In the genomic region with DNA sequence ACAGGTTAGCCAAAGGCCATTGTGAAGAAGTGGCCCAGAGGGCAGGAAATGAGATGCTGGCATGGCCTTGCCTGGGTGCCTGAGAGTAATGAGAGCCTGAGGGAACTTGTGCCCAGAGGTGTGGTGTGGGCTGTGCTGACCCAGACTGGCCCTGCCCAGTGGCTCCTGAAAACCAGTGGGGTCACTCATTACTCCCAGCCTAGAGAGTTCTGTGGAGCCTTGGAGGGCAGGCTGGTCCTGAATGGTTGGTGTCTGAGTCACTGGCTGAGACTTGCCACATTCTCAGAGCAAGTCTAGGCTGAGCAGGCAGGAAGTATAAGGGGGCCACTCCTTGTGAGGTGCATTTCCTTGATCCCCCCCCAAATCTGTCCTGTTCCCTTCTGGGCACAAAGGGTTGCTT, we compare ENCODE assay signal across 19 mouse cellular contexts. TPM values are rescaled to one million over a fixed set of nuclear protein-coding genes. Genes with fewer than 3 reads are reported as not detected.
A peak's percentile ranks its signal among the peaks of the same experiment; 100 is the strongest.
DNase-seq lines count a peak whose midpoint lies in the region; ATAC-seq and TF ChIP-seq lines count a peak whose summit lies in the region.
"Had no signal": no experiment of that assay in that cellular context is flagged by ENCODE, and none has a peak within 500 bp of the region (broad histone marks: within the 10 kb centered on the region; RNA-seq: fewer than 3 reads in every experiment).

No protein-coding gene starts in this region.

- TF ChIP-seq POLR2A in liver, adult 2 months (IDR thresholded peaks at IDR 0.05; ENCODE audit: extremely low read depth, insufficient read depth, low read length): no peak

- no peak overlapping the region for H3K27ac ChIP-seq in liver, adult 2 months (replicated peaks; ENCODE audit: insufficient read depth, low read depth, low read length)
- H3K27ac ChIP-seq in liver, postnatal 0 days (ENCODE audit: low read depth): no peak overlapping the region
- H3K27ac ChIP-seq in stomach, embryonic 16.5 days (ENCODE audit: low read length): peak overlapping the region; percentile 47
- H3K27ac ChIP-seq: hindbrain, embryonic 10.5 days; kidney, postnatal 0 days; neural tube, embryonic 13.5 days had no signal

- H3K79me2 ChIP-seq in liver, adult 2 months (ENCODE audit: control insufficient read depth, insufficient read depth, low read length): peaks cover 6% of the 10 kb centered on the region; the same call in 1 of the 2 replicates

- no peak overlapping the region for H3K4me2 ChIP-seq in liver, postnatal 0 days (ENCODE audit: low read depth, low read length)
- H3K4me2 ChIP-seq in stomach, embryonic 16.5 days (ENCODE audit: low read depth, low read length): no peak overlapping the region
- H3K4me2 ChIP-seq: midbrain, embryonic 11.5 days; neural tube, embryonic 13.5 days had no signal

- peaks cover 6% of the 10 kb centered on the region for H3K4me1 ChIP-seq in liver, adult 2 months (ENCODE audit: control insufficient read depth, insufficient read depth, low read length)
- peaks cover 24% of the 10 kb centered on the region for H3K4me1 ChIP-seq in liver, postnatal 0 days (ENCODE audit: insufficient read depth)
- H3K4me1 ChIP-seq in stomach, embryonic 16.5 days (ENCODE audit: control insufficient read depth, insufficient read depth, low read length): 0 out of 2 replicates have a peak, but pooled peaks cover 3% of the 10 kb centered on the region
- H3K4me1 ChIP-seq: neural tube, embryonic 13.5 days had no signal

- H3K27me3 ChIP-seq in liver, adult 2 months (ENCODE audit: control insufficient read depth, insufficient read depth, low read length): no peaks in the 10 kb centered on the region
- H3K27me3 ChIP-seq in liver, postnatal 0 days (ENCODE audit: insufficient read depth, low read length): no peaks in the 10 kb centered on the region
- no peaks in the 10 kb centered on the region for H3K27me3 ChIP-seq in stomach, embryonic 16.5 days (ENCODE audit: control insufficient read depth, insufficient read depth, low read length)
- H3K27me3 ChIP-seq: neural tube, embryonic 13.5 days had no signal

- no peak for TF ChIP-seq EP300 in liver, postnatal 0 days (IDR thresholded peaks at IDR 0.05; ENCODE audit: low read depth)

- DNase-seq in liver, adult 2 months (ENCODE audit: extremely low read depth, low read depth, low spot score): peak; percentile 50
- DNase-seq in liver, postnatal 0 days: no peak
- DNase-seq in 3T3-L1 (ENCODE audit: low read depth, low spot score) (peak; percentile 84), NIH3T3 (ENCODE audit: low read depth) (peak; percentile 44)
- DNase-seq in right cerebral cortex, postnatal 10 days (ENCODE audit: low spot score in 2 of 2): no peak
- DNase-seq in neural tube, embryonic 10.5 days (ENCODE audit: extremely low spot score, low spot score): no peak
- DNase-seq: adrenal gland, adult 2 months; cerebellum, adult 8-10 months; kidney, adult 18-20 months; right cerebral cortex, postnatal 14 days had no signal

- no peak overlapping the region for H3K4me3 ChIP-seq in liver, adult 2 months (ENCODE audit: insufficient read depth, low read depth, low read length)
- H3K4me3 ChIP-seq in liver, postnatal 0 days (ENCODE audit: low read depth, low read length): no peak overlapping the region
- H3K4me3 ChIP-seq in stomach, embryonic 16.5 days (replicated peaks; ENCODE audit: low read length): no peak overlapping the region
- H3K4me3 ChIP-seq: hindbrain, embryonic 10.5 days; neural tube, embryonic 13.5 days had no signal

- no peak for TF ChIP-seq CTCF in liver, adult 2 months (IDR thresholded peaks at IDR 0.05; ENCODE audit: low read depth, low read length)
- no peak for TF ChIP-seq CTCF in liver, postnatal 0 days (IDR thresholded peaks at IDR 0.05; ENCODE audit: low read depth)

- ATAC-seq in liver, postnatal 0 days: no peak
- ATAC-seq in stomach, embryonic 16.5 days (ENCODE audit: insufficient read depth, low FRiP score): peak; percentile 27; the same call in 1 of the 2 replicates
- ATAC-seq: CD4-positive, CD25-positive, alpha-beta regulatory T cell, adult 4 months had no signal

- no peaks in the 10 kb centered on the region for H3K9me3 ChIP-seq in liver, postnatal 0 days (ENCODE audit: low read length)
- H3K9me3 ChIP-seq in stomach, embryonic 16.5 days (replicated peaks; ENCODE audit: control insufficient read depth, low read length): no peaks in the 10 kb centered on the region
- H3K9me3 ChIP-seq: hindbrain, embryonic 10.5 days; neural tube, embryonic 13.5 days had no signal

- no peak overlapping the region for H3K9ac ChIP-seq in liver, adult 2 months (ENCODE audit: low read depth, low read length)
- no peak overlapping the region for H3K9ac ChIP-seq in liver, postnatal 0 days (replicated peaks)
- H3K9ac ChIP-seq in stomach, embryonic 16.5 days (ENCODE audit: low read length): no peak overlapping the region
- H3K9ac ChIP-seq: neural tube, embryonic 13.5 days had no signal

- H3K36me3 ChIP-seq in liver, adult 2 months (ENCODE audit: control insufficient read depth, insufficient read depth, low read length): no peaks in the 10 kb centered on the region
- no peaks in the 10 kb centered on the region for H3K36me3 ChIP-seq in liver, postnatal 0 days (replicated peaks; ENCODE audit: insufficient read depth, low read length)
- H3K36me3 ChIP-seq in stomach, embryonic 16.5 days (ENCODE audit: control insufficient read depth, insufficient read depth, low read length): no peaks in the 10 kb centered on the region

RNA-seq across cellular contexts. Expression of gene Hgfac, which starts 3.9 kb away (rescaled TPM):
- total RNA-seq in liver, adult 2 months (2014; rRNA removed): 239 and 244 TPM in 2 replicates
- 780 and 1,032 TPM in 2 replicates for polyA plus RNA-seq in liver, adult 2 months (2012; rRNA removed)
- polyA plus RNA-seq in liver, postnatal 0 days (2015; fragmentation: Nextera tagmentation; extraction: Ambion mirVana): 285 and 304 TPM in 2 replicates
- polyA plus RNA-seq in stomach, embryonic 16.5 days (2015; fragmentation: Nextera tagmentation; extraction: Ambion mirVana): 7.7 and 8.2 TPM in 2 replicates
- total RNA-seq: monocyte, adult 5-6 weeks had no signal

RNA-seq across cellular contexts. Expression of gene Dok7, which starts 19.1 kb away (rescaled TPM):
- total RNA-seq in liver, adult 2 months (2014; rRNA removed): not detected in 2 replicates
- not detected in 2 replicates for polyA plus RNA-seq in liver, adult 2 months (2012; rRNA removed)
- polyA plus RNA-seq in liver, postnatal 0 days (2015; fragmentation: Nextera tagmentation; extraction: Ambion mirVana): 0.05 and 0.06 TPM in 2 replicates
- 1.9 and 2.0 TPM in 2 replicates for polyA plus RNA-seq in stomach, embryonic 16.5 days (2015; fragmentation: Nextera tagmentation; extraction: Ambion mirVana)
- total RNA-seq: granulocyte monocyte progenitor cell, adult 5-6 weeks; monocyte, adult 5-6 weeks had no signal
- polyA plus RNA-seq: CD4-positive, CD25-positive, alpha-beta regulatory T cell, adult 4 months; forebrain, embryonic 11.5 days had no signal

Comparison
In these comparisons a context has a peak if more than half of its experiments do, and no peak if none do; other contexts are left out.
1. DNase-seq: peak in liver, adult 2 months (single experiment), 3T3-L1 (single experiment) and NIH3T3 (single experiment); none in liver, postnatal 0 days (single experiment), right cerebral cortex, postnatal 10 days (0 of 2) and neural tube, embryonic 10.5 days (single experiment).
2. RNA of gene Hgfac, which starts 3.9 kb away (polyA plus RNA-seq): 780 to 1,032 TPM in liver, adult 2 months and 285 to 304 TPM in liver, postnatal 0 days; 7.7 to 8.2 TPM in stomach, embryonic 16.5 days; every median in the first group is over 10 times any median in the second.